Mouse (Mus musculus) liver, postnatal 0 days (tissue): Measurements from ENCODE around the gene Chit1.

ENCODE experiments used
- CTCF ChIP-seq: sonication (generic); IDR thresholded peaks from 2 replicates; pipeline ENCODE4 v1.5.1; 2016; ENCODE audit warnings: antibody characterized with exemption, low read depth
- EP300 ChIP-seq: IDR thresholded peaks from 2 replicates; pipeline ENCODE4 v1.6.1; 2016; ENCODE audit warnings: antibody characterized with exemption, low read depth, mild to moderate bottlenecking

- TF ChIP-seq EP300 (peak; percentile 64), CTCF (no peak)
Observed at GRCm38 (mm10) chr1:134082987-134083516, 28.0 kb upstream of the Chit1 start.
